Mouse (Mus musculus): ENCODE results near the gene Tcea2.

Gene Tcea2

DNA sequence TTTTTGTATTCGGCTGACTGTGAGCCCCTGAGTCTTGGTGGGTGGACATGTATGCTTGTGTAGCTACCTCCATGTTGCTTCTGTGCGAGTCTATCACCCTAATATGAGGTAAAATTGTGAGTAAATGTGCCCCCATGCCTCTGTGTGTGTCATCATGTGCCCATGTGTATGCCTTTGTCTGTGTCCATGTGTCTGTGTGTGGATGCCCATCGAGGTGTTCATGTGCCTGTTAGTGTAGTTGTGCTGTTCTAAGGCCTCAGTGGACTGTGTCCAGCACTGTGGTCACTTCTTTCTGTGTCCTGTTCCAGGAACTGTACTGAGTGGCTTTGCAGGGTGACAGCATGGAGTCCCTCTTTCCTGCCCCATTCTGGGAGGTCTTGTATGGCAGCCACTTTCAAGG, 35.3 kb downstream of the Tcea2 start:
- DNase-seq = no peak

DNA sequence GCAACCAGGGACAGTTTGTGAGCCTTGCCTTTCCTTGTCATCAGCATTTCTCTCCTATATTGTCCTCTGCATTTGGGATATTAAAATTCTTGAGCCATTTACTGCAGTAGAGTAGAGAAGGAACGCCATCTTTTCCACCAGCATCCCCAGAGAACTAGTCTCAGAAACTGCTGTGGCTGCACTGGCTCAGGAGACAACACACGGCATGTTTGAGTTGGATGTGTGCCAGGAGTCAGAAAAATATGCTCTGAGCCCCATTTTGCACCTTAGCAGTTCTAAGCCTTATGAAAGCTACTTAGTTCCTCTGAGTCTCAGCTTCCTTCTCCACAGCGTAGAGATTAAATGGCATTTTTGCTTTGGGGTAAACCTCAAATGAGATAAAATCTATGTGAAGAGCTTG, 36.9 kb downstream of the Tcea2 start:
- peak in 1 of 2 experiments; percentile 62 for DNase-seq

DNA sequence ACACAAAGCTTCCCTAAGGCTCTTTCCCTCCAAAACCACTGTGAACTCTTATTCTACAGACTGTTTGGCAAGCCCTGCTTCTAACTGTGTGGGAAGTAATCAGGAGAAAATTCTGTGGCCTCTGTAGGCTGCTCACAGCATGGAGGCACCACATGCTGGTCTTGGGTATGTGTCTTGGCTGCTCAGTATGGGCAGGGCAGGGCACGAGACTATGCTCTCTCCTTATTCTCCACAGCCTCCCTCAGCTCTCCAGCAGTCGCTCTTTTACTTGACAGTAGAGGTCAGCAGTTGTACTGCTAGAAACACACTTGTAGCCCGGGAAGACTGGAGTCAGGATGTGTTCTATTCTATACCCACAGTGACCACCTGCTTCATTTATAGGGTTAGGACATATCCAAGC, 40.0 kb downstream of the Tcea2 start:
- DNase-seq = peak; percentile 49 to 69

DNA sequence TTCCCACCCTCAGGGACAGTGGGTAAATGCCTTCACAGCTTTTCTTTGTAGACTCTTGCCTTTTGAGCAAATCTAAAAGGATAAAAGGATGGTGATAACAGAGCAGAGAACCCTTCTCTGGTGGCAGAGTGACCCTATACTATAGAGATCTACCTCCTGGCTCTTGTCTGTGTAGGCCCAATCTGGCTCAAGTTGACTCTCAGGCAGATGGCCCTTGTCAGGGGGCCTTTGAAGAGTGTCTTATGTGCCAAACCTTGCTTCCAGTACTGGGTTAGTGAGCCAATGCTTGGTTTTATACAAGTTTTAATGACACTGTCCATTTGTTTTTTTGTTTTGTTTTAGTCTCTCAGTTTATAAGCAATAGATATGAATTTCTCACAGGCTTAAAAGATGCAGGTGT, 41.1 kb downstream of the Tcea2 start:
- peak; percentile 81 to 86 for DNase-seq

DNA sequence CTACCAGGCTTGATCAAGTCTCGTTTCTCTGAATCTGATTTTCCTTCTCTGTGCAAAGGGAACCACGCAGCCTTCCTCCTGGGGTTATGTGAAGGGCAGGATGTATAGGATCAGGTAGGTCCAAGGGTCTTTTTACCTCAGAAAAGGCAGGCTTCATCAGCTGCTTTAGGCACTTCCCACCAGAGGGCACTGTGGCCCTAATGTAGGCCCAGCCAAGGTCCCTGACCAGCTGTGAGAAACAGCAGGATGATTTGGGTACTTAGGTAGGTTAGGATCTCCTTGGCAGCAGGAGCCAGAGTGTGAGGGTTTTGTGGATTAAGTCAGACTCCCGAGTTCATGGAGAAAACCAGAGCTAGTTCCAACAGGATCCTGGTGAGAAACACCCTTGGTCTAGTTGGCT, 42.1 kb downstream of the Tcea2 start:
- DNase-seq = peak; percentile 79

DNA sequence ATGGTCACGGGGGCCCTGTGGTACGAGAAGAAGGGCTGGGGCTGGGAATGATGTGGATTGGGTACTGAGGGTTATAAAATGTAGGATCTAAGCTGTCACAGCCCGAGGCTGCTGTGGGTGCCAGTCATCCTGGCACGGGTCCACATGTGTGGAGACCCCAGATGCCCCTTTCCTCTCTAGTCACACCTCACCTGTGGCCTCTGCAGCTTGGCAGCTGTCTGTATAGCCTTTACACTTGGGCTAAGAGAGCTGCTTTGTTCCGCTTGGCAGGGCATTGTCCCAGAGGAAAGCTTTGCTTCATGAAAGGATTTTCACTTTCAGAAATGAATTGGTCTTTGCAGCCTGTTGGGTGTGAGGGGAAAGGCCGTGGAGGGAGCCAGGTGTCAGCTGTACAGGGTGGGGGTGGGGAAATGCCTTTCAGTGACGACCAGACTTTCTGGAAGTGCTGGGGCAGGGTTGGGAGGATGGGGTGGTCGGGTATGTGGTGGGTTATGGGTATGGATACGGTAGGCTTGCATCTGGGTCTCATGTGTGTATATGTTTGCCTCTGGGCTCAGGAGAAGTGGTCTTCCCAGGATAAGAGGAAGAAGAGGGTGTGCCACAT, 47.7 kb downstream of the Tcea2 start:
- peak; percentile 47 to 55 for DNase-seq

DNA sequence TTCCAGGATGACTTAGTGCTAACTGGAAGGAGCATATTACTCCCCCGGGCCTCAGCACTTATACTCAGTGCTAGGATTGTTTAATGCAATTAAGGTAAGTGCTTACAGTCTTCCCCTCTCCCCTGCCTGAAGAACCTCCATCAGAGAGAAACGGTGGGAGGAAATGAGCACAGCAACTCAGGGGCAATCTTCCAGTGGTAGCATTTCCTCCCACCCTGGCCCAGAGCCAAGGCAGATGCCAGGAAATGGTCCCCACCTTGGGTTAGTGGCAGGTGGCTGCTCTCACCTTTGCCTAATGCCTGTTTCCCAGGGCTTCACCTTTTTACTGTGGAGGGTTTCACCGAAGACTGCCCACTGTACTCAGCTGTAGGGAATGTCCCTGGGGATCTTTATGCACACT, 49.9 kb downstream of the Tcea2 start:
- DNase-seq = peak in 1 of 2 experiments; percentile 13

Measured in cerebellum, postnatal 10 days (tissue).